Mouse (Mus musculus): ENCODE measurements around the gene Borcs6.

DNA sequence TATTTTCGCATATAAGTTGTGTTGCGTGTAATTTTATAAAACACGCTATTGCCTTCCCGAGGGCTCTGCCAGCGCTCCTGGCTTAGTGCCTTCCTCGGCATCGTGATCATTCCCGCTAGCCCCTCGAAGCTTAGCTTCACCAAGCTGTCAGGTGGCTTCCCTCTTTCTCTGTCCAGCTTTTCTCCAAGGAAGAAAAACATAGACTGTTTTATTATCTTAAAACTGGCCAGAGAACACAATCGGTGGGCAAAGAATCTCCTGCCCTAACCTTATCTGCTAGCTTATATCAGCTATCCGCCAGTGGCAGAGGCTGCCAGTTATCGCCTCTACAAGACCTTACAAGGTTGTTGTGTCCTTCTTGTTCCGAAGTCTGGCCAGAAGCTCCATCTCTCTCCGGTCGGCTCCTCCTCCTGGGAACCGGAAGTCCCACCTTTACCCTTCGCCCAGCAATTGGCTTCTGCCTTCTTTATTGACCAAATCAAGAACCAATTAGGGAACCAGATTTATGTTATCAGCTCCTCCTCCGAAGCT lies 47.4 kb upstream of the Borcs6 start:
- TF ChIP-seq MEF2A (IDR thresholded peaks at IDR 0.05; ENCODE audit: extremely low read depth, insufficient replicate concordance, low read depth, low read length, poor library complexity, severe bottlenecking) (no peak), KAT2A (conservative IDR thresholded peaks at IDR 0.05; ENCODE audit: low read depth, low read length) (no peak), CTCF (IDR thresholded peaks at IDR 0.05 in 2 of 3, conservative IDR thresholded peaks at IDR 0.05 in 1 of 3; ENCODE audit: control insufficient read depth in 1 of 3, insufficient read depth in 1 of 3, low read depth in 2 of 3, low read length in 3 of 3, poor library complexity in 1 of 3, severe bottlenecking in 1 of 3) (no peak), NRF1 (IDR thresholded peaks at IDR 0.05; ENCODE audit: insufficient read depth, low read depth, low read length, poor library complexity, severe bottlenecking) (no peak), TCF12 (IDR thresholded peaks at IDR 0.05; ENCODE audit: low read depth, low read length) (peak; percentile 85), CHD2 (IDR thresholded peaks at IDR 0.05; ENCODE audit: low read length) (no peak; the same call in 1 of the 2 replicates), POLR2A (IDR thresholded peaks at IDR 0.05; ENCODE audit: control insufficient read depth in 1 of 2, insufficient read depth in 1 of 2, low read depth in 1 of 2, low read length in 2 of 2, poor library complexity in 1 of 2) (peak; percentile 62 to 95; a peak in 3 of 4 replicates), GATA1 (IDR thresholded peaks at IDR 0.05; ENCODE audit: low read depth, low read length) (peak; percentile 88), MAX (IDR thresholded peaks at IDR 0.05; ENCODE audit: low read length) (peak; percentile 86), RCOR1 (IDR thresholded peaks at IDR 0.05; ENCODE audit: low read depth, low read length) (peak; percentile 69; the same call in 1 of the 2 replicates), E2F4 (IDR thresholded peaks at IDR 0.05; ENCODE audit: borderline replicate concordance, low read depth, low read length) (no peak), USF1 (IDR thresholded peaks at IDR 0.05; ENCODE audit: low read depth, low read length) (peak; percentile 50; the same call in 1 of the 2 replicates), CHD1 (IDR thresholded peaks at IDR 0.05; ENCODE audit: low read depth, low read length) (no peak)
